Mouse (Mus musculus) heart, postnatal 36 days (tissue): ENCODE results near the gene Gm10999. TPM values are rescaled to one million over a fixed set of nuclear protein-coding genes. Genes with fewer than 3 reads are reported as not detected.
"Not testable (repeated sequence)": the region's sequence is repeated elsewhere in the genome, so short reads cannot be mapped to it uniquely, and the experiment has no call there.

Experiments used
- DNase-seq, 2 experiments: peaks; one replicate each; pipeline ENCODE4 v3.0.0; 2021 to 2022
- intact Hi-C: fragments of 180-260 bp; cut with DNase I; formaldehyde crosslinking; loops from one replicate; pipeline ENCODE4 v1.15.1; 2025
- total RNA-seq, 2 experiments: library from RNA; stranded (reverse); gene quantifications; 2 replicates each; pipeline ENCODE4 v1.2.3; 2021

Gm10999 gene
- total RNA-seq: not detected

GRCm38 (mm10) chr8:129131561-129131960 lies at the start of gene Gm10999:
Gene Gm10999, minus strand, starts transcription at chr8:129131661.
- DNase-seq: no peak
- intact Hi-C loops: no loop called here

DNA sequence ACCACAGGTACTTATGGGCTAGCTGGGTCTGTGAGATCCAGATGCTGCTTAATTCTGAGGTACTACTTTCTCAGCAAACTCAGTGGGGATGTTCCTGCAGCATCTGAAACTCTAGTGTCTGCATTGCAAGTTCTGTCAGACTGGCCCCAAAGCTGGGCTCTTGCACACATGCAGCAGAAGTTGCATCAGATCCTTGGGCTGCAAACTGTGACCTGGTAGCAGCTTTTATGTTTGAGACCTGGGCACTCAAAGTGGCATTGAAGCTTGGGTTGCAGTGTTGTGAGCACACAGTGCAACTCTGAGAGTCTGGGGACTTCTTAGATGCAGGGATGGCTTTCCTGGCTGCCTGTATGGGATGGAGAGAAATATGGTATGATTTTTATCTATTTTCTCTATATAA lies 2.0 kb upstream of the Gm10999 start:
- intact Hi-C loops: no loop called here
- DNase-seq: no peak

DNA sequence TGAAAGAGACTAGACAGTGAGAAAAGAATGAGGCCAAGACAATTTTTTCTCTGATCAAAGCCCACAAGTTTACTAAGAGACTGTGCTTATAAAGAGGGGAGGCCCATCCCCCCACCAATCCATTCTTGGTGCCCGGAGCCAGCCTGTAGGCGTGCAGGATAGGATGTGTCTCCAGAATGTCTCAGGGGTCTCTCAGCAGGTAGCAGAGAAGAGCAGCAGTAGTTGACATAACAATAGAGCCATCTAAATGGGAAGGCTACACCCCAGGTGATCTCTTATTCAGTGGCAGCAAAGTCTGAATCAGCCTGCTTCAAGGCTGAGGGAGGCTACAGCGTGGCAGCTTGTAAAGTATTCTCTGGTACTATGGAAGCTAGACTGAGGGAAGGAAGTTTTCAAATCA lies 15.7 kb downstream of the Gm10999 start:
- intact Hi-C loops, DNase-seq: not testable (repeated sequence)

Other genes starting within 250 kb of the Gm10999 start
- gene Ccdc7a, start 66.1 kb downstream of the Gm10999 start, total RNA-seq: not detected
- gene Ccdc7b, start 64.5 kb downstream of the Gm10999 start, total RNA-seq: not detected
- 10 to 100 TPM; 13.8 to 17.4 TPM for gene 2610044O15Rik8, start 102.7 kb upstream of the Gm10999 start, total RNA-seq